Mouse (Mus musculus) megakaryocyte, embryonic 14.5 days (primary cell): ENCODE results near the gene Gpr35.

Source experiments
- FLI1 ChIP-seq: IDR thresholded peaks from 2 replicates; pipeline ENCODE4 v1.6.1; 2012; ENCODE audit warnings: low read length, inconsistent platforms, mixed read lengths
- GATA1 ChIP-seq: IDR thresholded peaks from 3 replicates; pipeline ENCODE4 v1.6.1; 2012; ENCODE audit warnings: mixed read lengths, low read length, inconsistent platforms, borderline replicate concordance

DNA sequence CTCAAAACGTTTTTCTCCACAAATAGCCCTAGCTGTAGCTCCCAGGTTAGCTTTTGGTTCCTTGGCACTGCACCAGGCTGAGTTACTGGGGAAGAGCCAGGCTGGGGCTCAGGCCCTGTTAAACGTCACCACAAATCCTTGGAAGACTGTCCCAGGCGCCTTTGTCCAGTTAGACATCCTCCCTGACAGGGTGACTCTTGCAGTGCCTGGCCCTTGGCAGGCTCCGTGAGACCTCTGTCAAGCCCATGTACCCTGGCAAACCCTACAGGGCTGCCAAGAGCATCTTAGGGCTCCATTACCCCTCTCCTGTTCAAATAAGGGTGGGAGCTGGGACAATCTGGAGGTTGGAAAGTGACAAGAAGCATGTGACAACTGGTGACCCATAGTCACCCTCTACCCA lies 85.3 kb downstream of the Gpr35 start:
- TF ChIP-seq GATA1 (no peak), FLI1 (no peak)
